Mouse (Mus musculus) liver, adult 2 months (tissue): Measurements from ENCODE around the gene Prkca. TPM values are rescaled to one million over a fixed set of nuclear protein-coding genes. Genes with fewer than 3 reads are reported as not detected.

Experiments used
- DNase-seq: peaks from one replicate; pipeline ENCODE4 v3.0.0-alpha.2; 2011; ENCODE audit warnings: low read depth, low spot score; ENCODE audit errors: extremely low read depth
- H3K27ac ChIP-seq: fragments of 200-500 bp; replicated peaks from 2 replicates; pipeline ENCODE4 v1.5.1; 2012; ENCODE audit warnings: low read depth, mild to moderate bottlenecking, control low read depth, inconsistent platforms, low read length; ENCODE audit not compliant: insufficient read depth
- H3K27me3 ChIP-seq: fragments of 200-500 bp; 2 replicates; pipeline ENCODE4 v1.6.1; 2012; ENCODE audit warnings: mild to moderate bottlenecking, moderate library complexity, low read length, inconsistent platforms; ENCODE audit not compliant: control insufficient read depth, insufficient read depth
- H3K36me3 ChIP-seq: fragments of 200-500 bp; 2 replicates; pipeline ENCODE4 v1.6.1; 2012; ENCODE audit warnings: low read length, inconsistent platforms; ENCODE audit not compliant: control insufficient read depth, insufficient read depth
- H3K4me1 ChIP-seq: fragments of 200-500 bp; 2 replicates; pipeline ENCODE4 v1.6.1; 2011; ENCODE audit warnings: low read length; ENCODE audit not compliant: control insufficient read depth, insufficient read depth
- H3K4me3 ChIP-seq: fragments of 200-500 bp; 2 replicates; pipeline ENCODE4 v1.5.1; 2011; ENCODE audit warnings: low read depth, mild to moderate bottlenecking, control low read depth, low read length, moderate library complexity; ENCODE audit not compliant: insufficient read depth
- H3K79me2 ChIP-seq: fragments of 200-500 bp; 2 replicates; pipeline ENCODE4 v1.6.1; 2012; ENCODE audit warnings: inconsistent platforms, mild to moderate bottlenecking, low read length, moderate library complexity; ENCODE audit not compliant: control insufficient read depth, insufficient read depth
- H3K9ac ChIP-seq: fragments of 200-500 bp; 2 replicates; pipeline ENCODE4 v1.6.1; 2012; ENCODE audit warnings: low read depth, mild to moderate bottlenecking, control low read depth, inconsistent platforms, low read length
- CTCF ChIP-seq: fragments of 200-500 bp; IDR thresholded peaks from 2 replicates; pipeline ENCODE4 v1.5.1; 2011; ENCODE audit warnings: low read depth, low read length, control low read depth
- POLR2A ChIP-seq: fragments of 200-500 bp; IDR thresholded peaks from 2 replicates; pipeline ENCODE4 v1.6.1; 2011; ENCODE audit warnings: low read length, control low read depth; ENCODE audit not compliant: insufficient read depth; ENCODE audit errors: extremely low read depth
- WGBS: fragments of 180-500 bp; shearing (Covaris S2); methylation state at CpG from one replicate; pipeline ENCODE4 v1.1.7; 2018; 5-methylcytosine and 5-hydroxymethylcytosine counted together
- polyA plus RNA-seq: library from polyadenylated mRNA; depleted of rRNA; stranded (reverse); fragments of >200 nt; gene quantifications from 2 replicates; pipeline ENCODE4 v1.2.3, GENCODE M21; 2012
- total RNA-seq: library from RNA; depleted of rRNA; stranded (reverse); fragments of >200 nt; gene quantifications from 2 replicates; pipeline ENCODE4 v1.2.3, GENCODE M21; 2014

The Prkca gene
- total and polyA plus RNA-seq, 2 experiments, result 2.8 to 4.3 TPM

GRCm38 (mm10) chr11:108223154-108223553 is 120.6 kb downstream of the Prkca start:
- Histone ChIP-seq H3K27me3 (no peaks in the 10 kb centered on the region), H3K27ac (no peak overlapping the region), H3K4me1 (no peaks in the 10 kb centered on the region), H3K9ac (no peak overlapping the region), H3K36me3 (no peaks in the 10 kb centered on the region), H3K79me2 (no peaks in the 10 kb centered on the region), H3K4me3 (no peak overlapping the region)
- peak; percentile 39 for DNase-seq
- TF ChIP-seq POLR2A (no peak), CTCF (no peak)
- WGBS, result 90% methylated on average over 6 of the region's 6 CpGs

- H3K27ac ChIP-seq, result no peak overlapping the region
- H3K36me3 ChIP-seq, result no peaks in the 10 kb centered on the region
- H3K4me1 ChIP-seq, result no peaks in the 10 kb centered on the region
- no peaks in the 10 kb centered on the region for H3K79me2 ChIP-seq
- H3K27me3 ChIP-seq, result no peaks in the 10 kb centered on the region
- WGBS, result 88% methylated on average over 8 of the region's 8 CpGs
- no peak for TF ChIP-seq POLR2A
- no peak for TF ChIP-seq CTCF
- DNase-seq, result peak; percentile 40
- no peak overlapping the region for H3K4me3 ChIP-seq
- H3K9ac ChIP-seq, result no peak overlapping the region
These were observed 121.1 kb downstream of the Prkca start for GRCm38 (mm10) chr11:108222616-108223015.

- H3K4me3 ChIP-seq, result no peak overlapping the region
- no peaks in the 10 kb centered on the region for H3K27me3 ChIP-seq
- H3K36me3 ChIP-seq, result no peaks in the 10 kb centered on the region
- no peak overlapping the region for H3K9ac ChIP-seq
- H3K4me1 ChIP-seq, result no peaks in the 10 kb centered on the region
- WGBS, result 93% methylated on average over 3 of the region's 3 CpGs
- no peak overlapping the region for H3K27ac ChIP-seq
- no peaks in the 10 kb centered on the region for H3K79me2 ChIP-seq
- DNase-seq, result no peak
- TF ChIP-seq CTCF, result no peak
- no peak for TF ChIP-seq POLR2A
These were observed 121.7 kb downstream of the Prkca start for GRCm38 (mm10) chr11:108222026-108222425.

GRCm38 (mm10) chr11:108221124-108221835 is 122.4 kb downstream of the Prkca start:
- TF ChIP-seq CTCF, result no peak
- TF ChIP-seq POLR2A, result no peak
- Histone ChIP-seq H3K9ac (no peak overlapping the region), H3K27me3 (no peaks in the 10 kb centered on the region), H3K4me1 (no peaks in the 10 kb centered on the region), H3K36me3 (no peaks in the 10 kb centered on the region), H3K79me2 (no peaks in the 10 kb centered on the region), H3K27ac (no peak overlapping the region), H3K4me3 (no peak overlapping the region)
- no peak for DNase-seq
- 87% methylated on average over 13 of the region's 13 CpGs for WGBS

GRCm38 (mm10) chr11:108220605-108221004 is 123.1 kb downstream of the Prkca start:
- Histone ChIP-seq H3K27ac (no peak overlapping the region), H3K4me1 (no peaks in the 10 kb centered on the region), H3K4me3 (no peak overlapping the region), H3K36me3 (no peaks in the 10 kb centered on the region), H3K9ac (no peak overlapping the region), H3K79me2 (no peaks in the 10 kb centered on the region), H3K27me3 (no peaks in the 10 kb centered on the region)
- no peak for DNase-seq
- TF ChIP-seq POLR2A (no peak), CTCF (no peak)
- WGBS, result 83% methylated on average over 5 of the region's 5 CpGs

GRCm38 (mm10) chr11:108217043-108217442 is 126.7 kb downstream of the Prkca start:
- no peak for DNase-seq
- WGBS, result 74% methylated on average over 8 of the region's 8 CpGs
- Histone ChIP-seq H3K79me2 (no peaks in the 10 kb centered on the region), H3K9ac (no peak overlapping the region), H3K27me3 (no peaks in the 10 kb centered on the region), H3K4me3 (no peak overlapping the region), H3K36me3 (no peaks in the 10 kb centered on the region), H3K27ac (no peak overlapping the region), H3K4me1 (no peaks in the 10 kb centered on the region)
- no peak for TF ChIP-seq CTCF
- no peak for TF ChIP-seq POLR2A
